8 mouse cellular contexts compared by ENCODE assay signal in the genomic region with DNA sequence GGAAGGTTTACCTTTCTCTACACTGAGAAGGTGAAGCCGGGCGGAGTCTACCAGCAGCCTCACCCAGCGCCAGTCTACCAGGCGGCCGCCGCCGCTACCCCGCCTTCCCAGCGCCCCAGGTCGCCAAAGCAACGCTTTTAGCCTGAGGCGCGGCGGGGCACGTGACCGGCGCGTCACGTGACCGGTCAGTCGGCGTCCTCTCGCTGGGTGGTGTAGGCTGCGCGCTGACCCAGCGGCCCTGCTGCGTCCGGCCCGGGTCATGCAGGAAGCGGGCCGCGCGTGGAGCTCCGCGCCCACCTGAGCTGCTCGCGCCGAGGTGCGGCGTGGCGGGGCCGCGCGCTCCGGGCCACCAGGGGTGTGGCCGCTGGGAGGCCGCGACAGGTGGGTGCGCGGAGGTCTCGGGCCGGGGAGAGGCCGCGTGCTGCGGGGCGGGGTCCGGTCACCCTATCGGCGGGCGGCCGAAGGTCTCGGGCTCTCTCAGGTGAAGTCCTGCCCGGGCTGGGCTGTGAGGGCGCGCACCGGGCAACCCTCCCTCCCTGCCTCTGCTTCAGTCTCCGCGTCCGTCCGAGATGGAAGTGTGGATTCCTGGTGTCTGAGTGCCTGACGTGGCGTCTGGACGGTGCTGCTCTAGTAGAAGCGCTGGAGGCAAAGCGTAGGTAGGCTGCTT. TPM values are rescaled to one million over a fixed set of nuclear protein-coding genes. Genes with fewer than 3 reads are reported as not detected.
DNase-seq lines count a peak whose midpoint lies in the region; ATAC-seq and TF ChIP-seq lines count a peak whose summit lies in the region.

Gene March8 (plus strand): TSS at position 190 of the 667 bp plus-strand sequence.

- WGBS in cerebellum, adult 2 months, result under 1% methylated on average over 74 of the region's 75 CpGs
- WGBS in forebrain, postnatal 0 days, result 2% methylated on average over 54 of the region's 75 CpGs
- 0% methylated on average over 63 of the region's 75 CpGs for WGBS in lung, embryonic 16.5 days

- H3K27ac ChIP-seq in MEL (ENCODE audit: control insufficient read depth, low read depth, low read length), result peak within 1 kb of the TSS; percentile 13
- peak within 1 kb of the TSS; percentile 70 for H3K27ac ChIP-seq in cerebellum, adult 2 months (ENCODE audit: insufficient read depth, low read length)
- H3K27ac ChIP-seq in forebrain, postnatal 0 days (ENCODE audit: low read depth, low read length), result peak within 1 kb of the TSS; percentile 80
- H3K27ac ChIP-seq in lung, embryonic 16.5 days (ENCODE audit: low read length), result peak within 1 kb of the TSS; percentile 55

- H3K36me3 ChIP-seq in MEL (ENCODE audit: control insufficient read depth in 1 of 2, insufficient read depth in 2 of 2, low read length in 2 of 2), result peaks cover 0 to 24% of the 10 kb centered on the region in 2 experiments; a peak in 2 of 4 replicates
- H3K36me3 ChIP-seq in forebrain, postnatal 0 days (ENCODE audit: insufficient read depth), result no peaks in the 10 kb centered on the region; the same call in 1 of the 2 replicates
- no peaks in the 10 kb centered on the region for H3K36me3 ChIP-seq in lung, embryonic 16.5 days (ENCODE audit: control insufficient read depth, insufficient read depth, low read length)

- TF ChIP-seq CTCF in MEL (IDR thresholded peaks at IDR 0.05 in 2 of 3, conservative IDR thresholded peaks at IDR 0.05 in 1 of 3; ENCODE audit: control insufficient read depth in 1 of 3, insufficient read depth in 1 of 3, low read depth in 2 of 3, low read length in 3 of 3, poor library complexity in 1 of 3, severe bottlenecking in 1 of 3), result no peak
- TF ChIP-seq CTCF in cerebellum, adult 2 months (IDR thresholded peaks at IDR 0.05; ENCODE audit: borderline replicate concordance, insufficient read depth, low read depth, low read length), result no peak
- no peak for TF ChIP-seq CTCF in forebrain, postnatal 0 days (IDR thresholded peaks at IDR 0.05; ENCODE audit: low read depth)

- TF ChIP-seq EP300 in MEL (IDR thresholded peaks at IDR 0.05; ENCODE audit: low read depth in 1 of 2, low read length in 2 of 2), result no peak

- no peak for TF ChIP-seq RAD21 in MEL (IDR thresholded peaks at IDR 0.05; ENCODE audit: low read depth, low read length)

- peak; percentile 93 for ATAC-seq in forebrain, postnatal 0 days
- peak; percentile 99 for ATAC-seq in lung, embryonic 16.5 days (ENCODE audit: low read depth)

- H3K9ac ChIP-seq in MEL (ENCODE audit: control insufficient read depth, low read depth, low read length, poor library complexity, severe bottlenecking), result peak within 1 kb of the TSS; percentile 92
- peak within 1 kb of the TSS; percentile 88 for H3K9ac ChIP-seq in forebrain, postnatal 0 days
- H3K9ac ChIP-seq in lung, embryonic 16.5 days (ENCODE audit: low read length), result peak within 1 kb of the TSS; percentile 86

- peak within 1 kb of the TSS; percentile 74 to 83 for H3K4me3 ChIP-seq in MEL (ENCODE audit: control insufficient read depth in 1 of 2, insufficient read depth in 1 of 2, low read depth in 2 of 2, low read length in 2 of 2)
- H3K4me3 ChIP-seq in cerebellum, adult 2 months (replicated peaks; ENCODE audit: insufficient read depth, low read depth, low read length), result peak within 1 kb of the TSS; percentile 91
- peak within 1 kb of the TSS; percentile 79 for H3K4me3 ChIP-seq in forebrain, postnatal 0 days (ENCODE audit: low read depth, low read length)
- H3K4me3 ChIP-seq in lung, embryonic 16.5 days (ENCODE audit: low read length), result peak within 1 kb of the TSS; percentile 92

- peak; percentile 90 for DNase-seq in MEL (ENCODE audit: low read depth, low spot score)
- DNase-seq in cerebellum, adult 2 months, result peak; percentile 91 to 92
- DNase-seq in forebrain, postnatal 0 days, result peak; percentile 89
- peak; percentile 91 for DNase-seq in heart, postnatal 4 days
- DNase-seq in layer of hippocampus, adult 9-10 months (ENCODE audit: low spot score), result peak; percentile 52
- DNase-seq in ovary, postnatal 10 days (ENCODE audit: low spot score), result peak; percentile 82
- DNase-seq in thymus, postnatal 10 days (ENCODE audit: low spot score in 2 of 2), result peak; percentile 34 to 37

- peak within 1 kb of the TSS; percentile 54 for H3K4me2 ChIP-seq in forebrain, postnatal 0 days (ENCODE audit: low read depth)
- H3K4me2 ChIP-seq in lung, embryonic 16.5 days (ENCODE audit: low read depth, low read length), result peak within 1 kb of the TSS; percentile 69

- H3K79me2 ChIP-seq in MEL (ENCODE audit: control insufficient read depth, insufficient read depth, low read length, poor library complexity), result peaks cover 10% of the 10 kb centered on the region

- peak in 1 of 2 experiments; percentile 51; a peak in 2 of 4 replicates for TF ChIP-seq POLR2A in MEL (IDR thresholded peaks at IDR 0.05; ENCODE audit: control insufficient read depth in 1 of 2, insufficient read depth in 1 of 2, low read depth in 1 of 2, low read length in 2 of 2, poor library complexity in 1 of 2)
- peak; percentile 78 for TF ChIP-seq POLR2A in cerebellum, adult 2 months (IDR thresholded peaks at IDR 0.05; ENCODE audit: borderline replicate concordance, insufficient read depth, low read length)

- H3K4me1 ChIP-seq in MEL (ENCODE audit: control insufficient read depth in 1 of 2, insufficient read depth in 2 of 2, low read length in 2 of 2), result peaks cover 4 to 14% of the 10 kb centered on the region in 2 experiments
- H3K4me1 ChIP-seq in cerebellum, adult 2 months (ENCODE audit: control insufficient read depth, insufficient read depth, low read length), result peaks cover 3% of the 10 kb centered on the region; the same call in 1 of the 2 replicates
- H3K4me1 ChIP-seq in forebrain, postnatal 0 days (ENCODE audit: insufficient read depth), result peaks cover 8% of the 10 kb centered on the region; the same call in 1 of the 2 replicates
- H3K4me1 ChIP-seq in lung, embryonic 16.5 days (replicated peaks; ENCODE audit: control insufficient read depth, insufficient read depth, low read length), result peaks cover 3% of the 10 kb centered on the region; the same call in 1 of the 2 replicates

- H3K27me3 ChIP-seq in MEL (ENCODE audit: control insufficient read depth in 1 of 2, insufficient read depth in 2 of 2, low read length in 2 of 2), result no peaks in the 10 kb centered on the region
- no peaks in the 10 kb centered on the region for H3K27me3 ChIP-seq in cerebellum, adult 2 months (ENCODE audit: control insufficient read depth, insufficient read depth, low read length)
- no peaks in the 10 kb centered on the region for H3K27me3 ChIP-seq in forebrain, postnatal 0 days (ENCODE audit: insufficient read depth, low read length)
- H3K27me3 ChIP-seq in lung, embryonic 16.5 days (ENCODE audit: control insufficient read depth, insufficient read depth, low read depth, low read length), result no peaks in the 10 kb centered on the region

- H3K9me3 ChIP-seq in MEL (replicated peaks; ENCODE audit: insufficient read depth, low read length), result no peaks in the 10 kb centered on the region
- no peaks in the 10 kb centered on the region for H3K9me3 ChIP-seq in forebrain, postnatal 0 days (ENCODE audit: low read length)
- no peaks in the 10 kb centered on the region for H3K9me3 ChIP-seq in lung, embryonic 16.5 days (ENCODE audit: control insufficient read depth, low read length)

TF ChIP-seq in MEL, 35 proteins besides CTCF, POLR2A, EP300 and RAD21 (continues in another document):
- TF ChIP-seq CHD1 (IDR thresholded peaks at IDR 0.05; ENCODE audit: low read depth, low read length) (no peak), RCOR1 (IDR thresholded peaks at IDR 0.05; ENCODE audit: low read depth, low read length) (no peak), CHD2 (IDR thresholded peaks at IDR 0.05; ENCODE audit: low read length) (no peak), UBTF (IDR thresholded peaks at IDR 0.05; ENCODE audit: borderline replicate concordance, insufficient read depth, low read depth, low read length) (0 out of 2 replicates have a peak, but pooled peaks have one; percentile 62), USF2 (IDR thresholded peaks at IDR 0.05; ENCODE audit: borderline replicate concordance in 1 of 2, insufficient read depth in 1 of 2, low read depth in 1 of 2, low read length in 2 of 2) (peak; percentile 96 to 100), GATA1 (IDR thresholded peaks at IDR 0.05; ENCODE audit: low read depth, low read length) (no peak), POLR2AphosphoS2 (IDR thresholded peaks at IDR 0.05; ENCODE audit: low read length) (no peak), MEF2A (IDR thresholded peaks at IDR 0.05; ENCODE audit: extremely low read depth, insufficient replicate concordance, low read depth, low read length, poor library complexity, severe bottlenecking) (no peak), TAL1 (IDR thresholded peaks at IDR 0.05; ENCODE audit: low read length) (no peak), BHLHE40 (IDR thresholded peaks at IDR 0.05; ENCODE audit: borderline replicate concordance, low read depth, low read length) (peak; percentile 94), POLR2AphosphoS5 (IDR thresholded peaks at IDR 0.05; ENCODE audit: borderline replicate concordance, low read depth, low read length) (no peak), MYB (IDR thresholded peaks at IDR 0.05; ENCODE audit: low read depth, low read length) (no peak), JUND (IDR thresholded peaks at IDR 0.05; ENCODE audit: low read depth, low read length) (no peak), NRF1 (IDR thresholded peaks at IDR 0.05; ENCODE audit: insufficient read depth, low read depth, low read length, poor library complexity, severe bottlenecking) (no peak), ZNF384 (IDR thresholded peaks at IDR 0.05; ENCODE audit: low read depth, low read length) (no peak), ETS1 (IDR thresholded peaks at IDR 0.05; ENCODE audit: low read depth, low read length) (peak; percentile 54), MAZ (IDR thresholded peaks at IDR 0.05; ENCODE audit: low read depth, low read length) (no peak), E2F4 (IDR thresholded peaks at IDR 0.05; ENCODE audit: borderline replicate concordance, low read depth, low read length) (no peak), GABPA (IDR thresholded peaks at IDR 0.05; ENCODE audit: low read depth, low read length) (no peak), MYC (IDR thresholded peaks at IDR 0.05; ENCODE audit: low read depth, low read length) (no peak), KAT2A (conservative IDR thresholded peaks at IDR 0.05; ENCODE audit: low read depth, low read length) (no peak), ELF1 (IDR thresholded peaks at IDR 0.05; ENCODE audit: low read depth, low read length) (0 out of 2 replicates have a peak, but pooled peaks have one; percentile 29)

RNA-seq across cellular contexts. Expression of gene March8, which starts in this region (rescaled TPM):
- total RNA-seq in MEL (2012; rRNA removed), result 20.8 and 22.7 TPM in 2 replicates
- 10 to 100 TPM in 1 of 2 experiments, not detected in 1; 24.9 TPM for polyA plus RNA-seq in MEL (2012; ENCODE audit: insufficient read depth in 1 of 2, insufficient read length in 2 of 2, low read depth in 1 of 2, low replicate concordance in 2 of 2, missing spikeins in 1 of 2)
- 80.9 and 84.5 TPM in 2 replicates for polyA plus RNA-seq in cerebellum, adult 2 months (2012; rRNA removed)
- 92.3 and 117 TPM in 2 replicates for total RNA-seq in forebrain, postnatal 0 days (2014; rRNA removed)
- 24.7 and 33.9 TPM in 2 replicates for polyA plus RNA-seq in forebrain, postnatal 0 days (2015; fragmentation: Nextera tagmentation; extraction: Ambion mirVana)
- total RNA-seq in heart, postnatal 4 days (2021), result 10 to 100 TPM; 42.2 to 43.0 TPM
- polyA plus RNA-seq in lung, embryonic 16.5 days (2015; fragmentation: Nextera tagmentation; extraction: Ambion mirVana), result 27.8 and 29.3 TPM in 2 replicates

Comparison
In these comparisons a context has a peak if more than half of its experiments do, and no peak if none do; other contexts are left out.
1. Peak in every context shown above with its lines: DNase-seq, ATAC-seq, H3K4me3 ChIP-seq and H3K27ac ChIP-seq.
2. DNase-seq: peak in every context shown above with its lines; median percentile 92 in cerebellum, adult 2 months; 91 in heart, postnatal 4 days; 90 in MEL; 89 in forebrain, postnatal 0 days; 82 in ovary, postnatal 10 days; 52 in layer of hippocampus, adult 9-10 months; 36 in thymus, postnatal 10 days.
3. H3K27ac ChIP-seq: peak in every context shown above with its lines; median percentile 80 in forebrain, postnatal 0 days; 70 in cerebellum, adult 2 months; 55 in lung, embryonic 16.5 days; 13 in MEL.